Mouse (Mus musculus) spleen, adult 2 months (tissue): ENCODE results near the gene Slc17a5.

Source experiments
- CTCF ChIP-seq: fragments of 200-500 bp; IDR thresholded peaks from 2 replicates; pipeline ENCODE4 v1.5.1; 2011; ENCODE audit warnings: mild to moderate bottlenecking, inconsistent platforms; ENCODE audit not compliant: insufficient read depth, insufficient read length, insufficient replicate concordance; ENCODE audit errors: extremely low read depth
- POLR2A ChIP-seq: fragments of 200-500 bp; IDR thresholded peaks from 2 replicates; pipeline ENCODE4 v1.6.1; 2011; ENCODE audit warnings: low read depth, low read length, inconsistent platforms

DNA sequence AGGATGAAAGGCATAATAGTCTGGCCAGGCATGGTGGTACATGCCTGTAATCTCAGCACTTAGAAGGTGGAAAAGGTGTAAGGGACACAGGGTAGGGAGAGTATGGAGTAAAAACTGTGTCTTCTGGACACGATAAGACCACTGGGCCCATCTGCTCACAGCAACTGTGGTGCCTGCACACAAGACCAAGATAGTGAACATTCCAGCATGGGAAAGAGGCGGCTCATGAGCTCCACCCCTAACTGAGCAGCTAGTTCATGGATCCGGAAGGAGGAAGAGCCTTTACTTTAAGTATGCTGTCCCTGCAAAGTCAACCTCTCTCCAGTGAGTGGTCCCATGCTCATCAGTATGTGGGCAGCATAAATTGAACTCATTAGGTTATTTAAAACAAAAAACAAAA lies 83.2 kb downstream of the Slc17a5 start:
- TF ChIP-seq CTCF (no peak), POLR2A (no peak)
